Mouse (Mus musculus): ENCODE measurements around the gene Spast.

Spast gene

DNA sequence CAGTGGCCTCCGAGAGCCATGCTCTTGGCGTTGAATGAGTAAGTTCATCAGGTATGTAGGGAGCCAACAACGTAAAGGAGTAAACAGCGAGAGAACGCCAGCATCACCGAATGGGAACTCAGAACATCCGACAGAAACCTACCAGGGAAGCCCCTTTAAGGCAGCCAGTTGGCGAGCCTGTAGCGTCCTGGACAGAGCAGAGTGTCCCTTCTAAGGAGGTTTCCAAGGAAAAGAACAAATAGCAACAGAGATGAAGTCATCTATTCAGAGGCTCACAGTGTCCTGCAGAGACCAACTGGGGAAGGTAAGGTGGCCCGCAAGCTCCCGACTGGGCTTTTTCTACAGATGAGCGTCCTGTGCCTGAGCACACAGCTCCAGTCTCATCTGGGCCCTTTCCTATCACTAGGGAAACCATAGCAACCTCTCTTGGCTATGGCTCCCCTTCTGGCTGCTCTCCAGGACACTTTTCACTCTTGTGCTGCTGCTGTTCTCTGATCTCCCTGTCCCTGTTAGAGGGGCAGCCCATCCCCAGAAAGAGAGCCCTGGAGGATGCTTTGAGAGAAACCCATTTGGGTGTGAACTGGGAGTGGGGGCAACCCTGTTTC, 85.7 kb downstream of the Spast start:
- DNase-seq (ENCODE audit: low read depth), result no peak

DNA sequence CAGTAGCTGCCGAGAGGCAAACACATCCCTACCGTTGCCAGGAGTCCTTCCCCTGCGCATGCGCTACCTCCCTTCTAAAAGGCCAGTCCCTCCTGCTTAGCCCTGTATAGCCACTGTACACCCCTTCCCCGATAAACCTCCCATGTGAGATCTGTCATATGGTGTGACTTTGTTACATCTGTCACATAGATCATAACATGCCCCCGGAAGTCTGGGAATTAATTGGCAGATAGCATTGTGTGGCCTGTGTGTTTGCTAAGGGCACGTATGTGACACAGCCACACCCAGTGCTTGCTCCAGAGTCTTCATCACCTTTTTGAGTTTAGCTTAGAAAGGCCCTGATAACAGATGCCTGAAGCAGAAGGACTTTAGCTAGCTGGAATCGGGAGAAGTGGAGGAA, 91.3 kb downstream of the Spast start:
- no peak for DNase-seq (ENCODE audit: low read depth)

DNA sequence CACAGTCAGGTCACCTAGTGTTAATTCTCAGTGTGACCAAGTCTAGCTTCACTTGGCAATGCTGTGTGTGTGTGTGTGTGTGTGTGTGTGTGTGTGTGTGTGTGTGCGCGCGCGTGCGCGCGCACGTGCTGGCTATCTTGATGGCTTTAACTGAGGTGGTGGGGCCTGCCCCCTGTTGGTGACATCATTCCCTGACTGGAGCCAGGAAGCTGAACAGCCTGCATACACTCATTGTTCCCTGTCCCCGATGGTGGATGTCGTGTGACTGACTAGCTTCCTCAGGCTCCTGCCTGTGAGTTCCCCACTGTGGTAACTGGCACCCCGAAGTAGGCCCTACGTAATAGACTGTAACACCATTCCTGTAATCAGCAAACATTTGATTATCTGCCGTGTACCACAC, 92.7 kb downstream of the Spast start:
- DNase-seq (ENCODE audit: low read depth), result peak; percentile 11

DNA sequence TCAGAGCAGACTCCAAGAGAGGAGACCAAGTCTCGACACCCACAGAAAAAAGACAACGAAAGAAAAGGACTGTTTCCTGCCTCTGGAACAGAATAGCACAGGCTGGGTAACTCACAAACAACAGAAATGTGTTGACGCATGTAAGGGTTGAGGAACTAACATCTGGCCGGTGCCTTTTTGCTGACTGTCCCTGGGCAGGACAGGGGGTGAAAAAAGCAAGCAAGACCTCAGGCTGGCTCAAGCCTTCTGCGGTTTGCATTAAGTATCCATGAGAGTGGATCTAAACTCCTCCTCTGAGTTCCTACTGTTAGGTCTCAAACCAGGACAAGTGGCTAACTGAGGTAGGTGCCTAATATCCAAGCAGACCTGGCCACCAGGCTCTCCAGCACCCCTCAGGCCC, 93.8 kb downstream of the Spast start:
- no peak for DNase-seq (ENCODE audit: low read depth)

DNA sequence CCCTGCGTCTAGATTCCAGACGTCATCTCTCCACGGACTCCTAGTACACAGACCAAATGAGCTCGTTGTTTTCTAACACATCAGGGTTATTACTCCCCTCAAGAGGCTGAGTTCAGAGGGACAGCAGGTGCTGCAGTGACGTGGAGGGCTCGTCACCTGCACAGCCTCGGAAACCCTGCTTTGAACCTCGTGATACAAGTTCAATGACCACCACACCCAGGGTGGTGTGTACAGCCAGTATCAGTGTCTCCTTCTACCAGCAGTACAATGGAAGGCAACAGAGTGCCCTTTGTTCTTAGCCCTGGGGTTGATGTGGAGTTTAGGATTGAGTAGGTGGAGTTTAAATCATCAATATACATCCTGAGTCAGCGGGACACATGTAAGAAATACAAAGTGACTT, 99.0 kb downstream of the Spast start:
- no peak for DNase-seq (ENCODE audit: low read depth)

DNA sequence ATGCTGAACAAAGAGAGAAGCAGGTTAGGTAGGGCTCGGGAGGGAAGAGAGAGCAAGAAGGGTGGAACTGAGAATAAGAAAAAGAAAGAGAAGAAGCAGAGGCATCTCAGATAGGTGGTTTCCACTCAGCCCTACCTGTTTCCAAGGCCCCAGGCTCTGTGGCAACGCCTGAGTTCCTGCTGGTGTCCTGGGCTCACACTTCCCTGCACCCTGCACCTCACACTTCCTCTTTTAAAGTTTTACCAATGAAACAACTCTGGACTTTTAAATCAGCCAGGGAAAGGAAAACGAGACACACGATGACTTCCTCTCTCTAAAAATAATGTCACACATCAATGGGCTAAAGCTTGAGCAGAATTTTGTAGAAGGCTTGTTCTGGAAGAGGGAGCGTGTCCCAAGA, 101.7 kb downstream of the Spast start:
- no peak for DNase-seq (ENCODE audit: low read depth)

Data from induced T-regulatory cell, adult 2 months (primary cell).